In the genomic region with DNA sequence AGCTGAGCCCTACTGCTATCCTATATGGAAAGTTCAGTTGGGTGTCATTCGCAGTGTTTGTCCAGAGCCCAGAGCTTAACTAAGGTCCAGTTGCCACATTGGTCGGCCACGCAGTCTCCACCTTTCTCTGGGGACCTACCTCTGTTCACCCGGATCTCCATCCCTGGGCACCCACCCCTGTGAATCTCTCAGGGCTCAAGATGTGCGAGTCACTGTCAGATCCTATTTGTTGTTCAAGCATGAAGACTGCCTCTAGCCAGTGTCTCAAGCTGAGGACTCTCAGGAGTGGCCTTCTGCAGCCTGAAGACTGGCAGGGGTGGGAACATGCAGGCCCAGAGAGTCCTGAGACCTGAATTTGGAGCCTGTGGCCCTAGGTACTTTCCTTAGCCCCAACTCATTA, we compare ENCODE assay signal across 17 mouse cellular contexts. TPM values are rescaled to one million over a fixed set of nuclear protein-coding genes. Genes with fewer than 3 reads are reported as not detected.
DNase-seq lines count a peak whose midpoint lies in the region; ATAC-seq and TF ChIP-seq lines count a peak whose summit lies in the region.
"Had no signal": no experiment of that assay in that cellular context is flagged by ENCODE, and none has a peak within 500 bp of the region (broad histone marks: within the 10 kb centered on the region; RNA-seq: fewer than 3 reads in every experiment).

No protein-coding gene starts in this region.

- TF ChIP-seq POLR2A in heart, adult 2 months (IDR thresholded peaks at IDR 0.05; ENCODE audit: insufficient read depth, low read depth, low read length) = no peak
- no peak for TF ChIP-seq POLR2A in thymus, adult 2 months (IDR thresholded peaks at IDR 0.05; ENCODE audit: control insufficient read depth, extremely low read depth, insufficient read depth, low read length, poor library complexity)

- peaks cover 49% of the 10 kb centered on the region for H3K36me3 ChIP-seq in heart, embryonic 13.5 days
- no peaks in the 10 kb centered on the region for H3K36me3 ChIP-seq in heart, adult 2 months (ENCODE audit: control insufficient read depth, insufficient read depth, low read length)
- peaks cover 44% of the 10 kb centered on the region for H3K36me3 ChIP-seq in thymus, adult 2 months (ENCODE audit: control insufficient read depth, insufficient read depth, low read length)
- peaks cover 36% of the 10 kb centered on the region for H3K36me3 ChIP-seq in liver, embryonic 11.5 days (ENCODE audit: control insufficient read depth, insufficient read depth, low read length)

- WGBS in heart, embryonic 13.5 days = 78% methylated on average over 5 of the region's 5 CpGs
- WGBS in heart, adult 2 months = 89% methylated on average over 5 of the region's 5 CpGs
- 94% methylated on average over 5 of the region's 5 CpGs for WGBS in thymus, adult 2 months
- 73% methylated on average over 5 of the region's 5 CpGs for WGBS in liver, embryonic 11.5 days

- H3K27ac ChIP-seq in heart, embryonic 13.5 days (replicated peaks) = peak overlapping the region; percentile 76
- no peak overlapping the region for H3K27ac ChIP-seq in heart, adult 2 months
- 0 out of 2 replicates have a peak overlapping the region, but pooled peaks have one; percentile 4 for H3K27ac ChIP-seq in thymus, adult 2 months (ENCODE audit: control insufficient read depth, insufficient read depth, low read length)
- peak overlapping the region; percentile 99 for H3K27ac ChIP-seq in liver, embryonic 11.5 days (ENCODE audit: low read depth, low read length)

- no peaks in the 10 kb centered on the region for H3K9me3 ChIP-seq in heart, embryonic 13.5 days
- H3K9me3 ChIP-seq in liver, embryonic 11.5 days (ENCODE audit: control insufficient read depth, low read length) = no peaks in the 10 kb centered on the region

- peak overlapping the region; percentile 19 for H3K4me3 ChIP-seq in heart, embryonic 13.5 days
- no peak overlapping the region for H3K4me3 ChIP-seq in heart, adult 2 months
- H3K4me3 ChIP-seq in thymus, adult 2 months (ENCODE audit: control insufficient read depth, insufficient read depth, low read length) = no peak overlapping the region
- no peak overlapping the region for H3K4me3 ChIP-seq in liver, embryonic 11.5 days (ENCODE audit: low read depth, low read length)

- H3K9ac ChIP-seq in heart, embryonic 13.5 days = peak overlapping the region; percentile 34; the same call in 1 of the 2 replicates
- H3K9ac ChIP-seq in heart, adult 2 months (ENCODE audit: low read depth, low read length) = no peak overlapping the region
- peak overlapping the region; percentile 58 for H3K9ac ChIP-seq in liver, embryonic 11.5 days (ENCODE audit: low read depth, low read length)

- DNase-seq in heart, adult 2 months = no peak
- no peak for DNase-seq in thymus, adult 2 months
- no peak for DNase-seq in thymus, postnatal 0 days (ENCODE audit: low spot score)
- no peak for DNase-seq in liver, embryonic 11.5 days (ENCODE audit: low spot score)
- DNase-seq in kidney, postnatal 14 days = no peak
- no peak for DNase-seq in c-Kit-positive CD71-positive TER-119-positive erythroid progenitor cells, embryonic 14.5 days (ENCODE audit: low spot score)
- DNase-seq: adrenal gland, postnatal 25 days; cerebellum, postnatal 10 days; embryo, embryonic 11 days; gastrocnemius, postnatal 14 days; heart, postnatal 4 days; kidney, adult 9 months; left cerebral cortex, postnatal 4 days; lung, postnatal 10 days; midbrain, embryonic 14.5 days; right cerebral cortex, postnatal 25 days had no signal

- H3K4me1 ChIP-seq in heart, embryonic 13.5 days = peaks cover 51% of the 10 kb centered on the region
- H3K4me1 ChIP-seq in heart, adult 2 months (ENCODE audit: control insufficient read depth, insufficient read depth, low read length) = peaks cover 3% of the 10 kb centered on the region; the same call in 1 of the 2 replicates
- peaks cover 79% of the 10 kb centered on the region for H3K4me1 ChIP-seq in thymus, adult 2 months (replicated peaks; ENCODE audit: control insufficient read depth, insufficient read depth, low read length)
- H3K4me1 ChIP-seq in liver, embryonic 11.5 days (replicated peaks; ENCODE audit: control insufficient read depth, insufficient read depth, low read length) = peaks cover 85% of the 10 kb centered on the region

- ATAC-seq in heart, embryonic 13.5 days (ENCODE audit: extremely low read depth, insufficient number of reproducible peaks, low FRiP score, low TSS enrichment) = no peak
- no peak for ATAC-seq in liver, embryonic 11.5 days (replicated peaks; ENCODE audit: low FRiP score)

- TF ChIP-seq CTCF in heart, adult 2 months (IDR thresholded peaks at IDR 0.05) = no peak
- no peak for TF ChIP-seq CTCF in thymus, adult 2 months (IDR thresholded peaks at IDR 0.05; ENCODE audit: borderline replicate concordance, control insufficient read depth, extremely low read depth, insufficient read depth, low read length, poor library complexity)

- intact Hi-C loops in heart, adult 2 months (cut with DNase I) = no loop called here

- TF ChIP-seq EP300 in heart, adult 2 months (IDR thresholded peaks at IDR 0.05; ENCODE audit: insufficient read depth, low read depth, low read length) = no peak

- no peaks in the 10 kb centered on the region for H3K27me3 ChIP-seq in heart, embryonic 13.5 days (replicated peaks)
- no peaks in the 10 kb centered on the region for H3K27me3 ChIP-seq in heart, adult 2 months (ENCODE audit: control insufficient read depth, insufficient read depth, low read length)
- no peaks in the 10 kb centered on the region for H3K27me3 ChIP-seq in thymus, adult 2 months (ENCODE audit: control insufficient read depth, insufficient read depth, low read length)
- no peaks in the 10 kb centered on the region for H3K27me3 ChIP-seq in liver, embryonic 11.5 days (replicated peaks; ENCODE audit: control insufficient read depth, insufficient read depth, low read length)

- H3K79me2 ChIP-seq in heart, adult 2 months (replicated peaks; ENCODE audit: control insufficient read depth, insufficient read depth, low read length) = no peaks in the 10 kb centered on the region

- peak overlapping the region; percentile 76 for H3K4me2 ChIP-seq in heart, embryonic 13.5 days
- H3K4me2 ChIP-seq in liver, embryonic 11.5 days = peak overlapping the region; percentile 57

RNA-seq across cellular contexts. Expression of gene Rbm38, which starts 15.8 kb away (rescaled TPM):
- polyA plus RNA-seq in heart, embryonic 13.5 days (2015; fragmentation: Nextera tagmentation; extraction: Ambion mirVana) = 116 and 121 TPM in 2 replicates
- 100 to 1,000 TPM; 173 to 203 TPM for total RNA-seq in heart, adult 2 months (2021)
- polyA plus RNA-seq in heart, adult 2 months (2012; rRNA removed) = 342 and 529 TPM in 2 replicates
- polyA plus RNA-seq in thymus, adult 2 months (2012; rRNA removed) = 1,267 and 1,290 TPM in 2 replicates
- polyA plus RNA-seq in thymus, postnatal 0 days (2015; fragmentation: Nextera tagmentation; extraction: Ambion mirVana) = 144 and 151 TPM in 2 replicates
- polyA plus RNA-seq in liver, embryonic 11.5 days (2014; fragmentation: Nextera tagmentation; extraction: Ambion mirVana) = 209 and 222 TPM in 2 replicates

RNA-seq across cellular contexts. Expression of gene Rae1, which starts 36.1 kb away (rescaled TPM):
- polyA plus RNA-seq in heart, embryonic 13.5 days (2015; fragmentation: Nextera tagmentation; extraction: Ambion mirVana) = 94.7 and 106 TPM in 2 replicates
- 10 to 100 TPM; 22.8 to 23.0 TPM for total RNA-seq in heart, adult 2 months (2021)
- polyA plus RNA-seq in heart, adult 2 months (2012; rRNA removed) = 27.8 and 44.8 TPM in 2 replicates
- polyA plus RNA-seq in thymus, adult 2 months (2012; rRNA removed) = 111 and 122 TPM in 2 replicates
- 138 and 142 TPM in 2 replicates for polyA plus RNA-seq in thymus, postnatal 0 days (2015; fragmentation: Nextera tagmentation; extraction: Ambion mirVana)
- 172 and 181 TPM in 2 replicates for polyA plus RNA-seq in liver, embryonic 11.5 days (2014; fragmentation: Nextera tagmentation; extraction: Ambion mirVana)

RNA-seq across cellular contexts. Expression of gene Spo11, which starts 58.6 kb away (rescaled TPM):
- 0.11 and 0.23 TPM in 2 replicates for polyA plus RNA-seq in heart, embryonic 13.5 days (2015; fragmentation: Nextera tagmentation; extraction: Ambion mirVana)
- not detected for total RNA-seq in heart, adult 2 months (2021)
- polyA plus RNA-seq in heart, adult 2 months (2012; rRNA removed) = 0.14 TPM in 1 of 2 replicates, not detected in the other
- polyA plus RNA-seq in thymus, adult 2 months (2012; rRNA removed) = 101 and 126 TPM in 2 replicates
- 66.2 and 75.4 TPM in 2 replicates for polyA plus RNA-seq in thymus, postnatal 0 days (2015; fragmentation: Nextera tagmentation; extraction: Ambion mirVana)
- 0.13 TPM in 1 of 2 replicates, not detected in the other for polyA plus RNA-seq in liver, embryonic 11.5 days (2014; fragmentation: Nextera tagmentation; extraction: Ambion mirVana)
- total RNA-seq: adrenal gland, postnatal 25 days; heart, postnatal 4 days had no signal

Comparison
In these comparisons a context has a peak if more than half of its experiments do, and no peak if none do; other contexts are left out.
1. RNA of gene Spo11, which starts 58.6 kb away (polyA plus RNA-seq): 101 to 126 TPM in thymus, adult 2 months and 66.2 to 75.4 TPM in thymus, postnatal 0 days; 0.14 TPM in heart, adult 2 months, 0.11 to 0.23 TPM in heart, embryonic 13.5 days and 0.13 TPM in liver, embryonic 11.5 days; every median in the first group is over 10 times any median in the second.